Mouse (Mus musculus): Measurements from ENCODE around the gene Stk11. TPM values are rescaled to one million over a fixed set of nuclear protein-coding genes. Genes with fewer than 3 reads are reported as not detected.

The Stk11 gene
- total and polyA plus RNA-seq, 3 experiments: 154 to 172 (median 170) TPM

DNA sequence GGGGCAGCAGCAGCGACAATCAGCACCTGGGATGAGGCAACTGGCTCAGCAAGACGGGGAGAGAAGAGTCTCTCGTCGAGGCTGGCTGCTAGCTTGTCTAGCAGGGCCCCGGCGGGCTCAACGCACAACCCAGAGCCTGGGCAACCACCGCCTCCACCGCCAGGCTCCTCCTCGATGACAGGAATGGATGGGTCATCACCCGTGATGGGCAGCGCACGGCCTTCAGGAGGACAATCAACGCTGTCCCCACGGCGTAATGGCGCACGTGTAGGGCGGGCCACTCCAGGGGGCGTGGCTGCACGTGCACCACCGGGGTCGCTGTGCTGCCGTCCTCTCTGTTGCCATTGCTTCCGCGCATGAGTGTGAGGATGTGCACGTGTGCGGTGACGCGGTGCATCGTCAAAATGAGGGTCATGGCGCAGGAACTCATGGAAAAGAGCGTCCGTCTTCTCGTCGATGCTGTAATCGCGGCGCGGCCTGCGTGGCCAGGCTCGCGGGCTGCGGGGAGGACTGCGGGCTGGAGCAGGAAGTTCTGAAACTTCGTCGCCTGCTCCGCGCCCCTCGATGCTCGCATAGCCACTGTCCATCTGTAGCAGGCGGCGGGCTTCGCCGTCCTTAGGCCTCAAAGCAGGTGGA, 15.8 kb downstream of the Stk11 start:
- TF ChIP-seq GATA2 (IDR thresholded peaks at IDR 0.05; ENCODE audit: borderline replicate concordance, low read depth, low read length) (no peak), POLR2AphosphoS5 (IDR thresholded peaks at IDR 0.05; ENCODE audit: insufficient replicate concordance, low read depth, low read length) (no peak; the same call in 1 of the 2 replicates), TAL1 (conservative IDR thresholded peaks at IDR 0.05; ENCODE audit: low read depth, low read length) (no peak), CTCF (IDR thresholded peaks at IDR 0.05; ENCODE audit: low read depth, low read length) (no peak), GATA1 (IDR thresholded peaks at IDR 0.05; ENCODE audit: borderline replicate concordance, low read length) (no peak)
- Histone ChIP-seq H3K9me3 (replicated peaks) (peaks cover 7% of the 10 kb centered on the region; the same call in 1 of the 2 replicates), H3K27me3 (ENCODE audit: insufficient read depth, low read length) (no peaks in the 10 kb centered on the region; the same call in 1 of the 2 replicates), H3K4me1 (ENCODE audit: insufficient read depth, low read depth, low read length) (peaks cover 46% of the 10 kb centered on the region), H3K36me3 (replicated peaks) (peaks cover 100% of the 10 kb centered on the region), H3K4me3 (ENCODE audit: low read depth, low read length) (peak overlapping the region; percentile 0; the same call in 1 of the 2 replicates)
- no peak for DNase-seq (ENCODE audit: low spot score)
- ATAC-seq (ENCODE audit: extremely low read depth, insufficient number of reproducible peaks, low FRiP score, poor library complexity, severe bottlenecking): no peak

DNA sequence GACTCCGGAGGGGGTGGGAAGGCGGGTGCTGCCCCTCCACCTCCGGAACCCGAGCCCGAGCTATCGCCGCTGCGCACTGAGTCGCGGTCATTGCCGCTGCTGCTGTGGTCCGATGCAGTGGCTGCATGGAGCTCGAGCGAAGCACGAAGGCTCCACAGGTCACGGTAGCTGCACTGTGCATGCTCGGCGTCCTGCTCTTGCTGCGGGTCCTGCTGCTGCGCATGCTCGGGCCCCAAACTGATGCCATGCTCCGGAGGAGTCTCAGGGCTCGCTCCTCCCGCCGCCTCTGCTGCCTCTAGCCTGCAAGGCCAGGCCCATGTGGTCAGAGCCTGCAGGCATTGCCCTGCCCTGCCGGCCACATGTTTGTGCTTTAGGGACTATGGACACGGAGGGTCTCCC, 16.3 kb downstream of the Stk11 start:
- no peak for ATAC-seq (ENCODE audit: extremely low read depth, insufficient number of reproducible peaks, low FRiP score, poor library complexity, severe bottlenecking)
- DNase-seq (ENCODE audit: low spot score): no peak
- peaks cover 48% of the 10 kb centered on the region for H3K4me1 ChIP-seq (ENCODE audit: insufficient read depth, low read depth, low read length)

DNA sequence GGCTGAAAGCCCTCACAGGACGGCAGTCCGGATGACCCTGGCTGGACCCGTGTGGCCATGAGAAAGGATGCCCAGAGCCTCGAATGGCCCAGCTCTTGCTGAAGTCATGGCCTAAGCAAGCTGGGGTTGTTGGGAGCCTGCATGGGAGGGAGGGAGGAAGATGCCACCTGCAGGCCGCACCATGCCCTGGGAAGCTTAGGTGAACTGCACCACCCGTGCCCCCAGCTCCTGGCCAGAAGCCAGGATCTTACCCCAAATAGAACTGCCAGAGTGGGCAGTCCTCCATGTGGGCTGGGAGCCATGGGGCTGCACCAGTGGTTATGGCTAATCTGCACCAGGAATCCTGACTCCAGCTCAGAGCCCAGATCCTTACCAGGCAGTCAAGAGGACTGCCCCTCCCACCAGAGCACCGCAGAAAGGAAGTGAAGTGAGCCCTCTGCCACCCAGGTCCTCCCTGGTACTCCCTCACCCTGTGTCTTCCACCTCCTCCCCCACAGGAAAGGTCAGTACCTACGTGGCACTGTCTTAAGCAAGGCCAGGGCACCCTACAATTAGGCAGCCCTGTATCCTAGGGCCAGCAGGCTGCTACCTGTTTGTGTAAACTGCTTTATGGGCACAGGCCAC, 17.7 kb downstream of the Stk11 start:
- Histone ChIP-seq H3K4me1 (ENCODE audit: insufficient read depth, low read depth, low read length) (peaks cover 61% of the 10 kb centered on the region), H3K27me3 (ENCODE audit: insufficient read depth, low read length) (no peaks in the 10 kb centered on the region; the same call in 1 of the 2 replicates), H3K4me3 (ENCODE audit: low read depth, low read length) (no peak overlapping the region), H3K9me3 (replicated peaks) (peaks cover 7% of the 10 kb centered on the region; the same call in 1 of the 2 replicates), H3K36me3 (replicated peaks) (peaks cover 94% of the 10 kb centered on the region)
- DNase-seq (ENCODE audit: low spot score) (no peak), ATAC-seq (ENCODE audit: extremely low read depth, insufficient number of reproducible peaks, low FRiP score, poor library complexity, severe bottlenecking) (no peak)
- no peak for TF ChIP-seq CTCF (IDR thresholded peaks at IDR 0.05; ENCODE audit: low read depth, low read length)
- no peak for TF ChIP-seq TAL1 (conservative IDR thresholded peaks at IDR 0.05; ENCODE audit: low read depth, low read length)
- 0 out of 2 replicates have a peak, but pooled peaks have one; percentile 40 for TF ChIP-seq POLR2AphosphoS5 (IDR thresholded peaks at IDR 0.05; ENCODE audit: insufficient replicate concordance, low read depth, low read length)
- no peak for TF ChIP-seq GATA1 (IDR thresholded peaks at IDR 0.05; ENCODE audit: borderline replicate concordance, low read length)

More for the DNA sequence above, 16.3 kb downstream of the Stk11 start:
- Histone ChIP-seq H3K27me3 (ENCODE audit: insufficient read depth, low read length) (no peaks in the 10 kb centered on the region; the same call in 1 of the 2 replicates), H3K36me3 (replicated peaks) (peaks cover 100% of the 10 kb centered on the region), H3K4me3 (ENCODE audit: low read depth, low read length) (no peak overlapping the region), H3K9me3 (replicated peaks) (peaks cover 7% of the 10 kb centered on the region; the same call in 1 of the 2 replicates)
- TF ChIP-seq POLR2AphosphoS5 (IDR thresholded peaks at IDR 0.05; ENCODE audit: insufficient replicate concordance, low read depth, low read length): no peak
- no peak for TF ChIP-seq GATA1 (IDR thresholded peaks at IDR 0.05; ENCODE audit: borderline replicate concordance, low read length)
- no peak for TF ChIP-seq TAL1 (conservative IDR thresholded peaks at IDR 0.05; ENCODE audit: low read depth, low read length)
- TF ChIP-seq GATA2 (IDR thresholded peaks at IDR 0.05; ENCODE audit: borderline replicate concordance, low read depth, low read length): no peak
- TF ChIP-seq CTCF (IDR thresholded peaks at IDR 0.05; ENCODE audit: low read depth, low read length): no peak

DNA sequence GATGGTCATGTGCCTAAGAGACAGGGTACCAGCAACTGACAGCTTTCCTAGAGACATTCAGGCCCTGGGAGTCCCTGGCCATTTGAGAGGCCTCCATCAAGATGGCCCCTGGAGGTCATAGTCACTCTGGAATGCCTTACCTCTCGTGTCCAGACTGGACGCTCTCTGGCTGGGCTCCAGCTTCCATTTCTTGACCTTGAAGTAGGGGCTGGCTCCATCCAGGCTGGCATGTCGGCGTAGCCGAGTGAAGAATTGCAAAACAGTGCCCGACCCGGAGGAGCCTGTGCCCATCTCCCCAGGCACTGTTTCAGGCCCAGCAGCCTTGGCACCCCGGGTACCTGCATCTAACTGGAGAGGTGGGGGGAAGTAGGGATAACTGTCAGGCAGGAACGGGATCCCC, 18.8 kb downstream of the Stk11 start:
- DNase-seq (ENCODE audit: low spot score) (no peak), ATAC-seq (ENCODE audit: extremely low read depth, insufficient number of reproducible peaks, low FRiP score, poor library complexity, severe bottlenecking) (no peak)
- no peak for TF ChIP-seq CTCF (IDR thresholded peaks at IDR 0.05; ENCODE audit: low read depth, low read length)
- TF ChIP-seq GATA1 (IDR thresholded peaks at IDR 0.05; ENCODE audit: borderline replicate concordance, low read length): no peak
- no peak for TF ChIP-seq POLR2AphosphoS5 (IDR thresholded peaks at IDR 0.05; ENCODE audit: insufficient replicate concordance, low read depth, low read length)
- no peak for TF ChIP-seq GATA2 (IDR thresholded peaks at IDR 0.05; ENCODE audit: borderline replicate concordance, low read depth, low read length)
- no peak for TF ChIP-seq TAL1 (conservative IDR thresholded peaks at IDR 0.05; ENCODE audit: low read depth, low read length)
- peaks cover 83% of the 10 kb centered on the region for H3K36me3 ChIP-seq (replicated peaks)
- H3K4me1 ChIP-seq (ENCODE audit: insufficient read depth, low read depth, low read length): peaks cover 68% of the 10 kb centered on the region
- peaks cover 7% of the 10 kb centered on the region; the same call in 1 of the 2 replicates for H3K9me3 ChIP-seq (replicated peaks)
- H3K4me3 ChIP-seq (ENCODE audit: low read depth, low read length): no peak overlapping the region; the same call in 1 of the 2 replicates
- no peaks in the 10 kb centered on the region; the same call in 1 of the 2 replicates for H3K27me3 ChIP-seq (ENCODE audit: insufficient read depth, low read length)

DNA sequence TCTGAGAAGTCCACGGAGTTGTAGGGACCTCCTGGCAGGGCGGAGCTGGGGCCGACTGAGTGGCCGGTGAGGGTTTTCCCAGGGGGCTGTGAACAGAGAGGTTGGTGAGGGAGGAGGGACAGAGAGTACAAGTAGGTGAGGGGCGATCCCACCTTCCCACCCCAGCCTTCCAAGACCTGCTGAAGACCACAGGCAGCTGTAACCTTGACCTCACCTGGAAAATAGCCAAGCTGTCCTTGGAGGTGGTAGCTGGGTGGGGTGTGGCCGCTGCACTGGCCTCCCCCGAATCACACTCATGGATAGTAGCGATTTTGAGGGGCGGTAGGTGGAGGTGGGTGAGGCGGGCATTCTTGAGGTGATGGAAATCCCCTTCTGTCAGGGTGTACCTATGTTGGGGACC, 19.6 kb downstream of the Stk11 start:
- ATAC-seq (ENCODE audit: extremely low read depth, insufficient number of reproducible peaks, low FRiP score, poor library complexity, severe bottlenecking) (no peak), DNase-seq (ENCODE audit: low spot score) (no peak)
- Histone ChIP-seq H3K4me1 (ENCODE audit: insufficient read depth, low read depth, low read length) (peaks cover 68% of the 10 kb centered on the region), H3K4me3 (ENCODE audit: low read depth, low read length) (no peak overlapping the region), H3K9me3 (replicated peaks) (peaks cover 7% of the 10 kb centered on the region; the same call in 1 of the 2 replicates), H3K27me3 (ENCODE audit: insufficient read depth, low read length) (no peaks in the 10 kb centered on the region; the same call in 1 of the 2 replicates), H3K36me3 (replicated peaks) (peaks cover 76% of the 10 kb centered on the region)
- TF ChIP-seq TAL1 (conservative IDR thresholded peaks at IDR 0.05; ENCODE audit: low read depth, low read length): no peak
- TF ChIP-seq POLR2AphosphoS5 (IDR thresholded peaks at IDR 0.05; ENCODE audit: insufficient replicate concordance, low read depth, low read length): no peak
- TF ChIP-seq GATA2 (IDR thresholded peaks at IDR 0.05; ENCODE audit: borderline replicate concordance, low read depth, low read length): no peak
- no peak for TF ChIP-seq GATA1 (IDR thresholded peaks at IDR 0.05; ENCODE audit: borderline replicate concordance, low read length)
- TF ChIP-seq CTCF (IDR thresholded peaks at IDR 0.05; ENCODE audit: low read depth, low read length): no peak

GRCm38 (mm10) chr10:80135641-80136040, 20.0 kb downstream of the Stk11 start:
- Histone ChIP-seq H3K4me1 (ENCODE audit: insufficient read depth, low read depth, low read length) (peaks cover 73% of the 10 kb centered on the region), H3K27me3 (ENCODE audit: insufficient read depth, low read length) (no peaks in the 10 kb centered on the region; the same call in 1 of the 2 replicates), H3K9me3 (replicated peaks) (peaks cover 7% of the 10 kb centered on the region; the same call in 1 of the 2 replicates), H3K4me3 (ENCODE audit: low read depth, low read length) (no peak overlapping the region), H3K36me3 (replicated peaks) (peaks cover 71% of the 10 kb centered on the region)
- DNase-seq (ENCODE audit: low spot score) (no peak), ATAC-seq (ENCODE audit: extremely low read depth, insufficient number of reproducible peaks, low FRiP score, poor library complexity, severe bottlenecking) (no peak)
- TF ChIP-seq TAL1 (conservative IDR thresholded peaks at IDR 0.05; ENCODE audit: low read depth, low read length) (no peak), GATA2 (IDR thresholded peaks at IDR 0.05; ENCODE audit: borderline replicate concordance, low read depth, low read length) (no peak), POLR2AphosphoS5 (IDR thresholded peaks at IDR 0.05; ENCODE audit: insufficient replicate concordance, low read depth, low read length) (no peak), CTCF (IDR thresholded peaks at IDR 0.05; ENCODE audit: low read depth, low read length) (no peak), GATA1 (IDR thresholded peaks at IDR 0.05; ENCODE audit: borderline replicate concordance, low read length) (no peak)
